Mouse (Mus musculus): ENCODE measurements at regions not wholly inside any gene's neighbourhood (a gene's known extent, or its start where the extent isn't known, plus 50 kb on each side); places are given as distances from the start of the nearest gene placed in this dataset.

DNA sequence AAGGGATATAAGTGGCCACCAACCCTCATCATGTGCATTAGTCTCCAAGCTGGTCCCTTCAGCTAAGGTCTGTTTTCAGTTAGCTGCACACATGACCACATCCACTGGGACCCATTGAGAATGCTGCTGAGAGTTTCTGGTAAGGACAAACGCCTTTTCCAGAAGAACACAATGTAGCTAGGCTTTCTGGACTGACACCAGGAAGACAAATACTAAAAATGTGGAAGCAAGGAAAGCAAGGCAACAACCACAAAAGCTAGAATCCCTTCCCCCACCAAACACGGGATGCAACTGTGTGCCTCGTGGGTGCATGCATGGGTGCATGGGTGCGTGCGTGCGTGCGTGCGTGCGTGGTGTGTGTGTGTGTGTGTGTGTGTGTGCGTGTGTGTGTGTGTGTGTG is 359.4 kb upstream of the Klf4 start:
- Histone ChIP-seq H3K36me3 (replicated peaks) (no peaks in the 10 kb centered on the region), H3K9me3 (no peaks in the 10 kb centered on the region), H3K4me3 (no peak overlapping the region), H3K4me1 (no peaks in the 10 kb centered on the region), H3K27ac (no peak overlapping the region), H3K27me3 (ENCODE audit: poor library complexity, severe bottlenecking) (no peaks in the 10 kb centered on the region)
- no peak for DNase-seq (ENCODE audit: extremely low spot score, low spot score)
- WGBS: 93% methylated on average over 10 of the region's 10 CpGs

DNA sequence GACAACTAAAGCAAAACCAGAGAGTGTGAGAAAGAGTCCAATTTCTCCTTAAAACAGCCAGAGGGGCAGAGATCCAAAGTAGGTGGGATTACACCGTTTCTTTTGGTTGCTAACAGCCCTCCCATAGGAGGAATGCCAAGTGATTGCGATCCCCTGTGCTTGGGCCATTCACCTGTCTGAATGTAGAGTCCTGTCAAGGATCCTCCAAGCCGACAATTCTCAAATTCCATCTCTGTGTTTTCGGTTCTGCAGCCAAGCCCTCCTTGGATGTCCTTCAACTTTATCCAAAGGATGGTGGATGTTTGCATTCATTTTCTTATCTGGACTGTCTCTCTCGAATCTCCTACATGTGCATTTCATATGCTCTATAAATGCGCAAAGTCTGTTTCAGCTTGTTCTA is 355.3 kb upstream of the Klf4 start:
- Histone ChIP-seq H3K4me1 (no peaks in the 10 kb centered on the region), H3K9me3 (no peaks in the 10 kb centered on the region), H3K4me3 (no peak overlapping the region), H3K27ac (no peak overlapping the region), H3K27me3 (ENCODE audit: poor library complexity, severe bottlenecking) (no peaks in the 10 kb centered on the region), H3K36me3 (replicated peaks) (no peaks in the 10 kb centered on the region)
- WGBS: 90% methylated on average over 6 of the region's 6 CpGs
- DNase-seq (ENCODE audit: extremely low spot score, low spot score): no peak

DNA sequence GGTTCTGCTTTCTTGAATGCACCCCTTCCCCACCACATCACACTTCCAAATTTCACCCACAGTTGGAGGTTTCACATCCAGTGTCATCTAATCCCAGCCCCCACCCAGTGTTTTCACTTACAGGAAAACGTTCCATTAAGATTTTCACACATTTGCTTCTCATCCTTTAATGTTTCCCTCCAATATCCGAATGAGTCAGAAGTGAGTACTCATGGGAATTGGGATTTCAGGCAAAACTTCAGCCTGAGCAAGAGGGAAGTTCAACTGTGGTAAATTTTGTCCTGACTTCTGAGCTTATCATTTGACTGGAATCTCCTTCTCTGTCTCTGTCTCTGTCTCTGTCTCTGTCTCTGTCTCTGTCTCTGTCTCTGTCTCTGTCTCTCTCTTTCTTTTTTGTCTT is 350.3 kb upstream of the Klf4 start:
- H3K4me3 ChIP-seq: no peak overlapping the region
- no peaks in the 10 kb centered on the region for H3K27me3 ChIP-seq (ENCODE audit: poor library complexity, severe bottlenecking)
- H3K9me3 ChIP-seq: no peaks in the 10 kb centered on the region
- WGBS: 76% methylated on average over 2 of the region's 2 CpGs
- no peaks in the 10 kb centered on the region for H3K4me1 ChIP-seq
- no peak overlapping the region for H3K27ac ChIP-seq
- H3K36me3 ChIP-seq (replicated peaks): no peaks in the 10 kb centered on the region
- DNase-seq (ENCODE audit: extremely low spot score, low spot score): no peak

- WGBS: 90% methylated on average over 12 of the region's 12 CpGs
- DNase-seq (ENCODE audit: extremely low spot score, low spot score): no peak
Measured at GRCm38 (mm10) chr4:55875304-55875703, 343.0 kb upstream of the Klf4 start.

DNA sequence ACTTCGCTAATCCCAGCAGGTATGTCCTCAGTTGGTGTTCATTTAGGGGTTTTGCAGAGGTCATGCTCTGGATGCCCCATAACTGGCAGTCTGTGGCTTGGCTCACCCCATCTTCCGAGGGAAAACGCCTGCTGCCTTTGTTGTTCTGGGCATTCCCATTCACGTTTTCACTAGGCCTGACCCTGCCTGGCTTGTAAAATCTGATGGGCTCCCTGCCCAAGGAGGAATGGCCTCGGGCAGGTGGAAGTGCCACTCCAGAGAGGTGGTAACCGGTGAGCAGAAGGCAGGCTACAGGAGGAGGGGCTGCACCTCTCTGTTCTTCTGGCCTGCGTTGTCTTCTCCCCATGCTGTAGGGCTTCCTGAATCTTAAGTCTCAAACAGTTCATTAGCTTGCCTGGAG is 342.6 kb upstream of the Klf4 start:
- H3K27ac ChIP-seq: no peak overlapping the region
- H3K4me3 ChIP-seq: no peak overlapping the region
- DNase-seq (ENCODE audit: extremely low spot score, low spot score): no peak
- no peaks in the 10 kb centered on the region for H3K27me3 ChIP-seq (ENCODE audit: poor library complexity, severe bottlenecking)
- WGBS: 83% methylated on average over 7 of the region's 7 CpGs
- no peaks in the 10 kb centered on the region for H3K9me3 ChIP-seq
- no peaks in the 10 kb centered on the region for H3K4me1 ChIP-seq
- no peaks in the 10 kb centered on the region for H3K36me3 ChIP-seq (replicated peaks)

More at GRCm38 (mm10) chr4:55875304-55875703, 343.0 kb upstream of the Klf4 start:
- H3K9me3 ChIP-seq: no peaks in the 10 kb centered on the region
- no peak overlapping the region for H3K27ac ChIP-seq
- H3K4me3 ChIP-seq: no peak overlapping the region
- no peaks in the 10 kb centered on the region for H3K27me3 ChIP-seq (ENCODE audit: poor library complexity, severe bottlenecking)
- no peaks in the 10 kb centered on the region for H3K4me1 ChIP-seq
- H3K36me3 ChIP-seq (replicated peaks): no peaks in the 10 kb centered on the region

GRCm38 (mm10) chr4:55874276-55874675 is 342.0 kb upstream of the Klf4 start:
- Histone ChIP-seq H3K9me3 (no peaks in the 10 kb centered on the region), H3K27me3 (ENCODE audit: poor library complexity, severe bottlenecking) (no peaks in the 10 kb centered on the region), H3K27ac (no peak overlapping the region), H3K4me3 (no peak overlapping the region), H3K4me1 (no peaks in the 10 kb centered on the region), H3K36me3 (replicated peaks) (no peaks in the 10 kb centered on the region)
- WGBS: 89% methylated on average over 4 of the region's 4 CpGs
- DNase-seq (ENCODE audit: extremely low spot score, low spot score): no peak

- WGBS: 70% methylated on average over 2 of the region's 2 CpGs
Measured at GRCm38 (mm10) chr4:55860055-55860454, 327.8 kb upstream of the Klf4 start.

GRCm38 (mm10) chr4:55859211-55859761 is 327.0 kb upstream of the Klf4 start:
- no peaks in the 10 kb centered on the region for H3K4me1 ChIP-seq
- H3K4me3 ChIP-seq: no peak overlapping the region
- DNase-seq (ENCODE audit: extremely low spot score, low spot score): no peak
- no peaks in the 10 kb centered on the region for H3K27me3 ChIP-seq (ENCODE audit: poor library complexity, severe bottlenecking)
- H3K36me3 ChIP-seq (replicated peaks): no peaks in the 10 kb centered on the region
- no peak overlapping the region for H3K27ac ChIP-seq
- no peaks in the 10 kb centered on the region for H3K9me3 ChIP-seq
- WGBS: 76% methylated on average over 2 of the region's 2 CpGs

More at GRCm38 (mm10) chr4:55860055-55860454, 327.8 kb upstream of the Klf4 start:
- Histone ChIP-seq H3K27ac (no peak overlapping the region), H3K4me1 (no peaks in the 10 kb centered on the region), H3K4me3 (no peak overlapping the region), H3K9me3 (no peaks in the 10 kb centered on the region), H3K27me3 (ENCODE audit: poor library complexity, severe bottlenecking) (no peaks in the 10 kb centered on the region), H3K36me3 (replicated peaks) (no peaks in the 10 kb centered on the region)
- DNase-seq (ENCODE audit: extremely low spot score, low spot score): no peak

DNA sequence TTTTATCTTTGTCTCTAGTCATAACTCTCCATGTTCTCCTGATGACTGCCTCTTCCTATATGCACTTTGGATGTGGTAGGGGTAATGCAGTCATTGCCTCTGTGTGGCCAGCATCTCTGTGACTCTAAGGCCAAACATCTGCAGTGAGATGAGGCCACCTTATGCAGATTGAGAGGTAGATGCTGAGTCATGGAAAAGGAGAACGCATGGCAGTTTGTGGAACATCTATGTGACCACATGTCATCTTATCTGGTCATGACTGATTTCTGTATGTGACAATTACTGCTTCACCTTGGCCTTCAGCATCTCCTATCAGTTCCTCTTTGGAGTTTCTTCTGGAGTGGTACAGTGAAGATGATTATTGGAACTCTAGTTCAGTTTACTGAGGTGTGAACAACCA is 319.2 kb upstream of the Klf4 start:
- 89% methylated on average over 1 of the region's 1 CpGs for WGBS
- Histone ChIP-seq H3K27ac (no peak overlapping the region), H3K36me3 (replicated peaks) (no peaks in the 10 kb centered on the region), H3K4me1 (no peaks in the 10 kb centered on the region), H3K9me3 (no peaks in the 10 kb centered on the region), H3K27me3 (ENCODE audit: poor library complexity, severe bottlenecking) (no peaks in the 10 kb centered on the region), H3K4me3 (no peak overlapping the region)
- DNase-seq (ENCODE audit: extremely low spot score, low spot score): no peak

DNA sequence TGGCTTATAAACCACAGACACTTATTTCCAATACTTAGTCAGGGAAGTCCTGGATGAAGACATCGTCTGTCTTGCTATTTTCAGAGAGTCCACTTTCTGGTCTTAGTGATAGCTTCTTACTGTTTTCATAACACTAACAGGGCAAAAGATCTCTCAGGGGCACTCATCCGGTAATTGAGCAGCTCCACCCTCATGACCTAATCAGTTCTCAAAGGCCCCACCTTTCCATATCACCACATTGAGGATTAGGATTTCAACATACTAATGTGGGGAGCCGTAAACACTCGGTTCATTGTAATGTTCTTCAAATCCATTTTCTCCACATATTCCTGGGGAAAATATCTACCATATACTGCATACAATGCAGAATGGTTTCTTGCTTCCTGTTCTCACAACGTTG is 318.8 kb upstream of the Klf4 start:
- Histone ChIP-seq H3K9me3 (no peaks in the 10 kb centered on the region), H3K27me3 (ENCODE audit: poor library complexity, severe bottlenecking) (no peaks in the 10 kb centered on the region), H3K27ac (no peak overlapping the region), H3K4me3 (no peak overlapping the region), H3K36me3 (replicated peaks) (no peaks in the 10 kb centered on the region), H3K4me1 (no peaks in the 10 kb centered on the region)
- no peak for DNase-seq (ENCODE audit: extremely low spot score, low spot score)
- WGBS: 89% methylated on average over 5 of the region's 5 CpGs

DNA sequence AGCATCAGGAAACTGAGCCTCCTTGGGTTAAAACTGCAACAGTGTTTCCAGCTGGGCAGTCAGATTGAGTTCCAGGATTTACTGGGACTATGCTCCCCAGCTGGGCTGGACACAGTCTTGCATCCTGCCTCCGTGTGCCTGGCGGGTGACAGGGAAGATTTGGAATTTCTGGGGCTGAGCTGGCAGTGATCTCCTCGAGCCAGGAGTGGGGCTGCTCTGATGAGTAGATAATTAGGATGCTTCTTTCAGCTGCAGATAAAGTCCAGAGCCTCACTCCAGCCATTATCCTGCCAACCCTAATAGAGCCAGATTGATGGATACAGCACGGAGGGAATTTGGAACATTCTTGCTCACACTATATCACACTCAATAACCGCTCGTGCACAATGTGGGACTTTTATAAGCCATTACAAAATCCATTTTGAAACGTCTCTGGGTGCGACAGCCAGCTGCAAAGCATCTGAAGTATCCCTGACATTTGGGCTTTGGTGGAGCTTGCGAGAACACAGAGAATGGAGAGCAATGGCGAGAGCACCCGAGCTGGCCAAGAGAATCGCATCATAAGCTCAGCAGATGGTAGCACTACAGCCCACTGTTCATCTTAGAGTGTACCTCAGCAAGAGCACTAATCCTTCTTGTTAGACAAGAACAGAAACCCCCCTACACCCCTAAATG is 311.6 kb upstream of the Klf4 start:
- Histone ChIP-seq H3K36me3 (replicated peaks) (no peaks in the 10 kb centered on the region), H3K27ac (no peak overlapping the region), H3K27me3 (ENCODE audit: poor library complexity, severe bottlenecking) (no peaks in the 10 kb centered on the region), H3K4me1 (no peaks in the 10 kb centered on the region), H3K4me3 (no peak overlapping the region), H3K9me3 (no peaks in the 10 kb centered on the region)
- no peak for DNase-seq (ENCODE audit: extremely low spot score, low spot score)
- WGBS: 79% methylated on average over 12 of the region's 12 CpGs

DNA sequence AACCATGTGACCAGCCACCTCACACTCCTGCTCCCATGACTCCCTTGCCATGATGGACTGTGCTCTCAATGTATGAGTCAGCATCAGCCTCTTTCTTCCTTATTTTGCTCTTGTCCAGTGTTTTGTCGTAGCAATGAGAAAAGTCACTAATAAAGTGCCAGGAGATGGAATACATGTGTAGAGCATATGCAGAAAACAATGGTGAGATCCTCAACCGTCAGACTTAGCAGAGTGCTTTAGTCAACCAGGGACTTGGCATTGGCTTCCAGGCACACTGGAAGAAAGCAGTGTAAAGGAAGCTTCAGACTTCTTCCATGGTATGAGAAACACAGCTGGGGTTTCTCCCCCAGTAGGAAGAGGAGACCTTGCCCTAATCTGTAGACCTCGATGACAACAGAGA is 306.3 kb upstream of the Klf4 start:
- Histone ChIP-seq H3K27ac (no peak overlapping the region), H3K36me3 (replicated peaks) (no peaks in the 10 kb centered on the region), H3K4me1 (no peaks in the 10 kb centered on the region), H3K9me3 (no peaks in the 10 kb centered on the region), H3K27me3 (ENCODE audit: poor library complexity, severe bottlenecking) (no peaks in the 10 kb centered on the region), H3K4me3 (no peak overlapping the region)
- WGBS: 90% methylated on average over 3 of the region's 3 CpGs
- DNase-seq (ENCODE audit: extremely low spot score, low spot score): no peak

DNA sequence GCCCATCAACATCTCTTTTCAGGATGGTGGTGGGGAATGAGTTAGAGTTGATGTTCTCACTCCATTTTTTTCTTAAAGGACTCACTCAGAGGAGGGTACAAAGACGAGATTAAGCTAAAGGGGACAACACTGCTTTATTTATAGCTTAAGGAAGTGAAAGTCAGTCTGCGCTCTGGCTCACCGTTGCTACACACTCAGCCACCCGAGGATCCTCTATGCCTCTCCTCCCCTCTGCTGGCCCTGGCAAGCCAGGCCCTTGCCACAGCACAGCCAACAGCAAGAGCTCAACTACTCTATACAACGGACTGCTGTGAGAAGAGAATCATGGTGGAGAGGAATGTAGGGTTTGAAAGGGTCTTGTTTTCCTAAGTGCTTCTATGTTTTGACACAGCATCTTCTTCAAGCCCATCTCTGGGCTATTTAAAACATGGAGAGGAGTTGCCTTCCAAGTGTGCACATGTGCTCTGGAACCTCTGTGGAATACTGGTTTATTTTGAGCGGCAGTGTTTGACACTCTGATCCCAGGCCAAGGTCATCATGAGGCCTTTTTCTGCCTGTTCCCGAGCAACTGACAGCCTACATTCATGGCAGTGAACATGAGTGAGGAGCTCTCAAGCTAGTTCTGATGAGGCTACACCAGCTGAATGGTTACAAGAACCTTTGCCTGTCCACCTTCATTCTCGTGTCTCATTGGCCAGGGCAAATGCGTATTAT is 291.9 kb upstream of the Klf4 start:
- WGBS: 88% methylated on average over 9 of the region's 9 CpGs
- Histone ChIP-seq H3K4me3 (no peak overlapping the region), H3K9me3 (no peaks in the 10 kb centered on the region)

More for the DNA sequence above, 291.9 kb upstream of the Klf4 start:
- H3K36me3 ChIP-seq (replicated peaks): no peaks in the 10 kb centered on the region
- no peak overlapping the region for H3K27ac ChIP-seq
- no peaks in the 10 kb centered on the region for H3K4me1 ChIP-seq
- no peaks in the 10 kb centered on the region for H3K27me3 ChIP-seq (ENCODE audit: poor library complexity, severe bottlenecking)
- DNase-seq (ENCODE audit: extremely low spot score, low spot score): no peak
